Mouse (Mus musculus): ENCODE results near the gene Exd2.
A peak's percentile ranks its signal among the peaks of the same experiment; 100 is the strongest.
"Not testable (repeated sequence)": the region's sequence is repeated elsewhere in the genome, so short reads cannot be mapped to it uniquely, and the experiment has no call there.

Exd2 gene

GRCm38 (mm10) chr12:80462942-80463651, at the start of gene Exd2:
Gene Exd2 (plus strand): TSS chr12:80463095.
- peak; percentile 74 for DNase-seq (ENCODE audit: low spot score)

- no peak for DNase-seq (ENCODE audit: low spot score)
These were observed 47.8 kb upstream of the Exd2 start for GRCm38 (mm10) chr12:80415100-80415499.

GRCm38 (mm10) chr12:80427683-80428082, 35.2 kb upstream of the Exd2 start:
- no peak for DNase-seq (ENCODE audit: low spot score)

DNA sequence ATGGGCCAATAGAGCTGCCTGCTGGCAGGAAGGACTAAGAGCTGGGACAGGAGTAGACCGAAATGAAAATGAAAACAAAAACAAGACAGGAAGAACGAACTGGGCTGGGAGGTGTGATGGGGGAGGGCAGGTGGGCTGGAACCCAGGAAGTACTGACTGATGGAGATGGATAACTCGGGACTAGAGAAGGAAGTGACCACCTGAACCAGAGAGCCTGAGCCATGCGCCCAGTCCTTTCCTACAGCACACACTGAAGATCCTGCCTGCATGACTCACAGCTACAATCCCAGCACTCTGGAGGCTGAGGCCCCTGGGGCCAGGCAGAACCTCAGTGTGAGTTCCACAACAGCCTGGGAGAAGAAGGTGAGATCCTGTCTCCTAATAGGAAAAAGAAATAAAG, 29.6 kb upstream of the Exd2 start:
- DNase-seq (ENCODE audit: low spot score), result no peak

DNA sequence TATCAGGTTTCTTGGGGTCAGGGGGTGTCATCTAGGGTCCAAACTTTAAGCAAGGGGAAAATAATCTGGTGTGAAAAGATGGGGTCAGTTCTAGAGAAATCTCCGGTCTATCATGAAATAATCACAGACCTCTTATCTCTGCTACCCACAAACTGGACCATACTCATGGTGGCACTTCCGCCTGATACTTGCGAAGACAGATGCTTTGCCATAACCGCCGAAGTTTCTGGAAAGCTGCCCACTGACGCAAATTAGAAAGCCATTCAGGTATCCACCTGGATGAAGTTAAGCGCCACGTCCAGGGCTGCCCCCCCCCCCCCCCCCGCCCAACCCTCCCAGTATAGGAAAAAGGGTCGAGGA, 28.3 kb upstream of the Exd2 start:
- no peak for DNase-seq (ENCODE audit: low spot score)

DNA sequence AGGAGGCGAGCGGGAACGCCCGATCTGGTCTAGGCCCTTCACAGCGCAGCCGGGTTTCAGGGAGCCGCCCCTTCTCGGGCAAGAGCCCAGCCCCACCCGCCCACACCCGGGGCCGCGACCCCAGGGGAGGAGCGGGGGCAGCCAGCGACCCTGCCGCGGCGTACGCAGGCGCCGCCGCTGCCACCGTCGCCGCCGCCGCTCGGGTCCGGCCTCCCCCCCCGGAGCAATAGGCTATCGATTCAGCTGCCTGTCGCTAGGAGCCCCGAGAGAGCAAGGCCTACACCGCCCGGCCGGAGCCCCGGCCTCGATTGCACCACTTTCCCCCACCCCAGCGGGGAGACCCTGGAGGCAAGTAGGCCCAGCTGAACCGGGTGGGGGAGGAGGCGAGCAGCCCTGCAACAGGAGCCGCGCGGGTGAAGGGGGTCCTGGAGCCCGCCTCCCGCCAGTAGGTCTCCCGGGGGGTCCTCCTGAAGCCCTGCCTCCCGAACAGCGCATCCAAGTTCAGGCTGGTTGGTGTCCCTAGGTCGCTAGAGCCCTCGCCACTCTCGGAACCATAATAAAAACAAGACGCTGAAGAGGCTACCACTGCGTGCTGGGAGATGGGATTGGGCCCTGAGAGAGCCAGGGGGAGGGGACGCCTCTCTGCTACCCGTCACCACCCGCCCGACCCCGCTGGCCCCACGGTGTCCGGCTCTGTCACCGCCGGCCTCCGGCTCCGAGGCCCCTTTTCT, 27.8 kb upstream of the Exd2 start:
- peak; percentile 71 for DNase-seq (ENCODE audit: low spot score)

GRCm38 (mm10) chr12:80435887-80436286, 27.0 kb upstream of the Exd2 start:
- no peak for DNase-seq (ENCODE audit: low spot score)

GRCm38 (mm10) chr12:80436336-80436976, 26.4 kb upstream of the Exd2 start, which contains the start of gene Dcaf5:
Gene Dcaf5 (minus strand): TSS chr12:80436601.
- DNase-seq (ENCODE audit: low spot score), result peak; percentile 38

DNA sequence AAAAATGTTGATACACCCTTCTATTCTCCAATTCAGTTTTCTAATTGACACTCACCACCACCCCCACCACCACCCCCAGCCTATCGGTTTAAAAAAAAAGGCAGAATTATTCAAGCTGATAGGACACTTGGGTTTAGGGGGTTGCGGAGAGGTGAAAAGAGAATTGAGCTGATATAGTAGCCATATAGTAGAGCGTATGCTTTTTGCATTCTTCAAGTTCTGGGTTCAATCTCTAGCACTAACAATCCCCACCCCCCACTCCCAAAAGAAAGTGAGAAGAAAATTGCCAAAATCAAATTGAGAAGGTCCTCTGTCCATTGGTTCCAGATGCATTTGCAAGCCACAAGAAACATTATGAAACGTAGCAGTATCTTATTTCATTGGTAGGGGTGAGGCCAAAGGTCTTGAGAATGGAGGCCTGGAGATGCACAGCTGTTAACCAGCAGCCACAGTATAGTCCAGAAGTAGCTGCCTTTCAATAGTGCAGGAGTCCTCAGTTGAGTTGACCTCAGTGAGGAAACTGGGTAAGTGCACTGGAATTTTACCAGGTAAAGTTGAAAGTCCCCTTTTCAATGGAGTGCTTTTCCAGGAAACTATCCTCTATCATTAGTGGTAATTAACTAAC, 25.7 kb upstream of the Exd2 start:
- no peak for DNase-seq (ENCODE audit: low spot score)

DNA sequence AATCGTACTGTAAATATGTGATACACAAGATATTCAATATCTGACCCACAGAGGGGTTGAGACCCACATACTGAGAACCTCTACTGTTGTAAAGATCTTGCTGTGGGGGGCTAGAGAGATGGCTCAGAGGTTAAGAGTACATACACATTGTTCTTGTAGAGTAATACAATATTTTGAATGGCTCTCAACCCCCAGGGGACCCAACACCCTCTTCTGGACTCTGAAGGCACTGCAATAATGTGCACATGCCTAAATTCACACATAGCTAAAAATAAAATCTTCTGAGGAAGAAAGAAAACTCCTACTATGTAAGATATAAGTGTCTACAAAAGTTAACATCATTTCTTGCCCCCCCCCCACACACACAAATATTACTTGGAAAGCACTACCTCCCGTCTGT, 21.9 kb upstream of the Exd2 start:
- no peak for DNase-seq (ENCODE audit: low spot score)

- no peak for DNase-seq (ENCODE audit: low spot score)
These were observed 18.3 kb upstream of the Exd2 start for GRCm38 (mm10) chr12:80444525-80445109.

DNA sequence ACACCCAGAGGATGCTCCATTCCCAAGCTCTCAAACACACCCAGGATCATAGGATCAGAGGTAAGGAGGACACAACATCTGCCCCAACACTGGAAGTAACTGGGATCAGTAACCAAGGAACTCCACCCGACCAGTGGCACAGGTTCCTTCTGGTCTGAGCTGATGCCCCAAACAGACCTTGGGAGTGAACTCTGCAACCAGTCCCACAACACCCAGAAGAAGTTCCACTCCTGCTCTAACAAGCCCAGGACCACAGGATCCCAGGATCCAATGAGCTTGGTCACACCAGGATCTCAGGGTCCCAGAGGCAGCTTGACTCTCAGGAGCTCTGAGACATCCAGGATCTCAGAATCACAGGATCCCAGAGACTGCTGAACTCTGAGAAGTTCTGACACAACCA, 9.4 kb upstream of the Exd2 start:
- DNase-seq (ENCODE audit: low spot score), result no peak

DNA sequence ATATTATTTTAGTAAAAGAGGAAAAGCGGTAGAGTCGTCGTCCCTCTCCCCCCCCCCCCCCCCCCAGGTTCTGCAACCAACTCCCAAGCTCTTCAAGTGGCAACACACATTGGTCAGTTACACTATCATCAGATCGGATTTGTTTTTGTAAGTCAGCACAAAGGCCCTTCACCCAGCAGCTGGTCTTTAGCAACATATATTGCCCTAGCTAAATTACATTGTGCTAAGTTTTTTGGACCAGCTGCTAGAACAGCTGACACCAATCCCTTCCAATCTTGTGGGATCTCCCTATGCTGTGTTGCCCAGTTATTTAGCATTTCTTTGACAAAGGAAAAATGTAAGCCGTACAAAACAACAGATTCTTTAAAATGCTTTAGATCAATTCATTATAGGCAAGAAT, 4.9 kb upstream of the Exd2 start:
- no peak for DNase-seq (ENCODE audit: low spot score)

- DNase-seq (ENCODE audit: low spot score), result not testable (repeated sequence)
These were observed 501 bp upstream of the Exd2 start for GRCm38 (mm10) chr12:80462292-80462896.

- DNase-seq (ENCODE audit: low spot score), result no peak
These were observed 873 bp downstream of the Exd2 start for GRCm38 (mm10) chr12:80463666-80464269.

GRCm38 (mm10) chr12:80470206-80470605, 7.3 kb downstream of the Exd2 start:
- DNase-seq (ENCODE audit: low spot score), result no peak

- no peak for DNase-seq (ENCODE audit: low spot score)
These were observed 9.0 kb downstream of the Exd2 start for GRCm38 (mm10) chr12:80471926-80472325.

GRCm38 (mm10) chr12:80473731-80474130, 10.8 kb downstream of the Exd2 start:
- DNase-seq (ENCODE audit: low spot score), result no peak

DNA sequence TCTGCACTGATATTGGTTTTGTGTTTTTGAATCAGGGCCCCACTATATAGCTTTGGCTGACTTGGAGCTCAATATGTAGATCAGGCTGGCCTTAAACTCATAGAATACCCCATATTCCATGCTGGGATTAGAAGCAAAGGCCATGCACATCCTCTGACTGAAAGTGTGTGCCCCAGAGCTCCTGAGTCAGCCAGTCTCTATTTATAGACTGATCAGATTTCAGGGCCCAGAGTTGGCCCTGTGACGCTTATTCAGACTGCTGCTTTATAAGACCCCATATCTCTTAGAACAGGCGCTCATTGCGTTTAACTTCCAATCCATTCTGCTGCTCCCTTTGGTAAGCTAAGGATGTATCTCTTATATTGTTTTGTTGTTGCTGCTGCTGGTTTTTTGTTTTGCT, 17.1 kb downstream of the Exd2 start:
- no peak for DNase-seq (ENCODE audit: low spot score)

- DNase-seq (ENCODE audit: low spot score), result no peak
These were observed 20.5 kb downstream of the Exd2 start for GRCm38 (mm10) chr12:80483397-80483796.

GRCm38 (mm10) chr12:80493311-80493710, 30.4 kb downstream of the Exd2 start:
- DNase-seq (ENCODE audit: low spot score), result no peak

Measured in ovary, postnatal 10 days (tissue).